Mouse (Mus musculus) limb, embryonic 11.5 days (tissue): Measurements from ENCODE around the gene Pdk2. TPM values are rescaled to one million over a fixed set of nuclear protein-coding genes. Genes with fewer than 3 reads are reported as not detected.

ENCODE experiments used
- polyA plus RNA-seq: library from polyadenylated mRNA; unstranded; fragments of >200 nt; fragmentation: Nextera tagmentation; extraction: Ambion mirVana; gene quantifications from 2 replicates; pipeline ENCODE4 v1.2.1, GENCODE M21; 2014

The Pdk2 gene
- polyA plus RNA-seq, 1 experiment from 2014 or later: 19.3 TPM

Other genes with a start within 250 kb of the Pdk2 start
- 89.0 and 102 TPM in 2 replicates for gene Col1a1, start 105.1 kb downstream of the Pdk2 start, polyA plus RNA-seq
- gene Hils1, start 73.8 kb downstream of the Pdk2 start, polyA plus RNA-seq: not detected in 2 replicates
- gene Sgca, start 65.0 kb downstream of the Pdk2 start, polyA plus RNA-seq: 0.60 and 0.70 TPM in 2 replicates
- 14.4 and 14.8 TPM in 2 replicates for gene Ppp1r9b, start 50.3 kb downstream of the Pdk2 start, polyA plus RNA-seq
- gene Samd14, start 31.5 kb downstream of the Pdk2 start, polyA plus RNA-seq: 34.1 and 35.6 TPM in 2 replicates
- gene Itga3, start 35.4 kb upstream of the Pdk2 start, polyA plus RNA-seq: 5.7 and 6.8 TPM in 2 replicates
- 5.4 and 6.7 TPM in 2 replicates for gene Dlx3, start 78.8 kb upstream of the Pdk2 start, polyA plus RNA-seq
- gene Dlx4, start 104.9 kb upstream of the Pdk2 start, polyA plus RNA-seq: 0.40 and 0.80 TPM in 2 replicates
- 0.20 TPM in 1 of 2 replicates, not detected in the other for gene Tac4, start 220.2 kb upstream of the Pdk2 start, polyA plus RNA-seq